Mouse (Mus musculus): ENCODE results near the gene Myom3.

The Myom3 gene

DNA sequence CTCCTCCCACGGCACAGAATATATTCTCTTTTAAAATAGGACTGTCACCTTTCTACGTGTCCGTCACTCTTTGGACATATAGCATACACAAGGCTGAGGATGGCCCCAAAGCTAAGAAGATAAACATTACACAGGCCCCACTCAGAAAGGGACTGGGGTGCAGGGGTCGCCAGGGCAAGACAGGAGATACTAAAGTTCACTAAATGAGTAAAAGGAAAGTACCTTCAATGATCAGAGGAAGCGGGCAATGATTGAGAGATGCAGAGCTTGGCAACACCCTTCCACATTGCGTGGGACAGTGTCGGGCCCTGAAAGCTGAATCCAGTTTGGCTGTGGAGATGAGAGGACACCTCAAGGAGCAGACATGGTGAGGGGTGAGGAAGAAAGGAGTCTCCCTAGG, 55.4 kb downstream of the Myom3 start:
- no peak for DNase-seq (ENCODE audit: low read depth, low spot score)

DNA sequence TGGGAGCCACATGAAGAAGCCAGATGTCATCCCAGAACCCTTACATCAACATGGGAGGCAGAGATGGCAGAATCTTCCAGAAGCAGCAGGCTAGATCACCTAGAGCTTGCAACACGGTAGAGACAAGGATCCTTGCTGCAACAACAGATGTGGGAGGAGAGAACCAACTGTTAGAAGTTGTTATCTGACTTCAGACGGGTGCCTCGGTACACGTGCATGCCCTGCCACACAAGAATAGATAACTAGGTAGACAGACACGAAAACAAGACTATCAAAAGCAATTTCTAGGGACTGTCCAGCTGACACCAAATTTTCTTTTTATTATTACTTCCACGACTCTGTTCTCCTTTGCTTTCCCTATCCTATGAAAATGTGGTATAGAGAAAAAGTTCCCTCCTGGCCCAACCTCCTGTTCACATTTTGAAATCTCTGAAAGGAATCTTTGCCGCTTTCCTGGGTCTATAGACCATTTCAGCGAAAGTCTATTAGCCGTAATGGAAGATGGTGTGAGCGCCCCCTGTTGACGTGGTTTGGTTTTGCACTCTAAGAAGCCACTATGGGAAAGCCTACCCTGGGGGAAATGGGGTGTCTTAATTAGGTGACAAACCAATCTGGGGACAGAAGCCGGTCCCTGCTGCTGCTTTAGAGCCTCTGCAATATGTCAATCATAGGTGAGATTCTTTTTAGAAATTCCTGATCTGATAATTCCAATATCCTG, 57.5 kb downstream of the Myom3 start:
- DNase-seq (ENCODE audit: low read depth, low spot score) = peak; percentile 64

DNA sequence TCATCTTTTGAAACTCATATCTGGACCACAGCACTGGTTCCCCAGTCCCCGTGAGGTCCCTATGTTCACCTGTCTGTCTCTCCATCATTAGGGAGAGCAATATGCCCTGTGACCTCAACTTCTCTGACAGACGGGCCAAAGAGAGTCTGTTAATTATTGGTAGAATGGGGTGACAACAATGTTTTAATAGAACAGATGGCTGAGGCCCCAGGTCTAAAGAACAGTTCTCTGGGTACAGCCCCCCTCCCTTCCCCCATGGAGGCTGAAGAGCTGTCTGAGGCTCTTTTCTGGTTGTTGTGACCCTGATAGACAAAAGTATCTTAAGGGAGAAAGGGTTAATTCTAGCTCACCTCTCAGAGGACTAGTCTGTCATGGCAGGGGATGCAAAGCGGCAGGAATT, 58.9 kb downstream of the Myom3 start:
- no peak for DNase-seq (ENCODE audit: low read depth, low spot score)

DNA sequence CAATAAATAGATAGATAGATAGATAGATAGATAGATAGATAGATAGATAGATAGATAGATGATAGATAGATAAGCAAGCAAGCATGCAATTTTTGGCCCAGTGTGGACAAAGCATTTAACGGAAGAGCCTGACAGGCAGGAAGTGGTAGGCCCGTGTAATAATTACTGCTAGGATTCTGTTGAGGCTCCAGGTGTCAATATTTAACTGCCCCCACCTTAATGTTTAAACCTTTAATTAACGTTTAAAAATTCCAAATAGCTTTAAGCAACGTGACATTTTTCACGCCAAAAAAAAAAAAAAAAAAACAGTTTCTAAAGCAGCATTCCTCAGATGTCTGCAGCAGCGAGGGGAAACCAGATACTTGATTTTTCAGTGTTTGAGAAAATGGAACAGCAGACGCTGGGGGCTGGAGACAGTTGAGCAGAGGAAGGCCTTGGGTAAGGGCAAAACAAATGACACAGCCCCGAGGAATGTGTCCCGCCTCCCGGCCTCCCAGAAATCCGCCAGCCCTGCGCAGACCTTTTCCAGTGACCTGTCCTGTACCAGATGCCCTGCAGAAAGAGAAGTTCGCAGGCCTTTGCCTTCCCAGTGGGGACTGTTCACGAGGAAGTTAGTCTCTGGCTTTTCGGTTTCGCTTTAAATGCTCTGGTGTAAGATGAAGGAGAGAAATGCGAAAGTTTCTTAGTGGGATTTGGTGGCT, 60.5 kb downstream of the Myom3 start:
- DNase-seq (ENCODE audit: low read depth, low spot score) = no peak

DNA sequence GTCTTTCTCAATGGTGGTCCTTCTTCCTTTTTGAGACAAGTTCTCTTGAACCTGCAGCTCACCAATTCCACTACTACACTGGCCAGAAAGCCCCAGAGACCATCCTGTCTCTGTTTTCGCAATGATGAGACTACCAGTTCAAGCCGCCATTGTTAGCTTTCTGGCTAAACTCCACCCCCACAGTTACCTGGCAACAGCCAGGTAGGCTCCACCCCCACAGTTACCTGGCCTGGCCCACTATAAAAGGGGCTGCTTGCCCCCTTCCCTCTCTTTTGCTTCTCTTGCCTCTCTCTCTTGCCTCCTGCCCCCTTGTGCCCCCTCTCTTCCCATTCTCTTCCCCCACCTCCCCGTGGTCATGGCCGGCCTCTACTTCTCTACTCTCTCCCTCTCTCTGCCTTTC, 62.3 kb downstream of the Myom3 start:
- DNase-seq (ENCODE audit: low read depth, low spot score) = no peak

DNA sequence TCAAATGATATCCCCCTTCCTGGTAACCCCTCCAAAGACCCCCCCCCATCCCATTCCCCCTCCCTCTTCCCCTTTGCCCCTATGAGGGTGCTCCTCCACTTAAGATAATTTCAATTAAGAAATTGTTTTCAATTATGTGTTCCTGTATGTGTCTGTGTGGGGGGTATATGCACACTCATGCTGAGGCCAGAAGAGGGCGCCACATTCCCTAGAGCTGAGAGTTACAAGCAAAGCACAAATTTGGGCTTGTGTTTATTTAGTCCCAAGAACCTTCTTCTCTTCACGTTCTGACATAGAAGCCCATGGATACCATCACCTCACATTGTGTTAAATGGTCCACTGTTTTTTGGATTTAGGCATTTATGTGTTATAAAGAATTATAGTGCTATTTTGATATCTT, 63.8 kb downstream of the Myom3 start:
- DNase-seq (ENCODE audit: low read depth, low spot score) = peak; percentile 55

DNA sequence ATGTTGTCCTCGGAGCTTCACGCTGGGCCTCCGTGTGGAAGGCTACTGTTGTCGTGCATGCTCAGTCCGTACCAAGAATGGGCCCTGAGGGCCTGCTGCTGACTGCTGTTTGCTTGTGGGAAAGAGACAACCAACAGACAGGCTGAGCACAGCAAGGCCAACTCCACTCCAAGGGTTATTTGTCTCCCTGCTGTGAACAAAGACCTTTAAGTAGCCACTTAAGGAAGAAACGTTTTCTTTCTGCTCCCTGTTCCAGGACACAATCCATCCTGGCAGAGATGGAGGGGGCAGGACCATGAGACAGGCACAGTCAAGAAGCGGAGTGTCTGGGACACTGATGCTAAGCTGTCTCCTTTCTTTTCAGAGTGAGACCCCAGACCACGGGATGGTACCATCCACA, 64.7 kb downstream of the Myom3 start:
- DNase-seq (ENCODE audit: low read depth, low spot score) = no peak

DNA sequence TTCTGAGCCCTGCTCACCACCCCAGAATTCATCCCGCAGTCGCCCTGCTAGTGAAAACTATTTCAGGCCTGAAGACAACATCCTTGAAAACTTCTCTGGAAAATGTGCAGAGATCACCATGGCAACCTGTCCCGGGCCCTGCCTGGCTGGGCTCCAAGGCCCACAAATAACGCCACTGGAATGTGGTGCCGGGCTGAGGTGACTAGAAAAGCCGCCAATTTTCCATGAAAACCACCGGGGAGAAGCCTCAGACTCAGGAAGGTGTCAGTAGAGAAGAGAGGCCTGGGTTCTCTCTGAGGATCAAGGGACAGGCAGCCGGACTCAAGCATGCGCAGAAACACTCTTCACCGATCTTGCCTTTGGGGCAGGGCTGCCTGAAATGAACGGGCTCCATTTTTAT, 69.0 kb downstream of the Myom3 start:
- no peak for DNase-seq (ENCODE audit: low read depth, low spot score)

DNA sequence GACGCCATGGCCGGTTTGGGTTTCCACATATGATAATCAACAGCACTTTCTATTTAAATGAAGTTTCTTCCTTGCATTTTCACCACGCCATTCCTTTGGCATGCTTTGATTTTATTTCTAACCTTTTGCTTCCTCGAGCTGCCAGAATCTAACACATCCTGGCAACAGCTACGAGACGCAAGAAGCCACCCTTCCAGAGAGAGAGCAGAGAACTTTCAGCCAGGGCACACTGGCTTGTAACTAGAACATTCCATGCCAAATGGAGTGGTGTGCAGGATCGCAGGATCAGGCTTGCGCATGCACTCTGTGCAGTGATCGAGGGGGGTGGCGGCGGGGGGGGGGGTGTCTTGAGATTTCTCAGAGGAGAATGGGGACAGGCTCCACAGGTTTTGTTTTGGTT, 72.6 kb downstream of the Myom3 start:
- DNase-seq (ENCODE audit: low read depth, low spot score) = no peak

DNA sequence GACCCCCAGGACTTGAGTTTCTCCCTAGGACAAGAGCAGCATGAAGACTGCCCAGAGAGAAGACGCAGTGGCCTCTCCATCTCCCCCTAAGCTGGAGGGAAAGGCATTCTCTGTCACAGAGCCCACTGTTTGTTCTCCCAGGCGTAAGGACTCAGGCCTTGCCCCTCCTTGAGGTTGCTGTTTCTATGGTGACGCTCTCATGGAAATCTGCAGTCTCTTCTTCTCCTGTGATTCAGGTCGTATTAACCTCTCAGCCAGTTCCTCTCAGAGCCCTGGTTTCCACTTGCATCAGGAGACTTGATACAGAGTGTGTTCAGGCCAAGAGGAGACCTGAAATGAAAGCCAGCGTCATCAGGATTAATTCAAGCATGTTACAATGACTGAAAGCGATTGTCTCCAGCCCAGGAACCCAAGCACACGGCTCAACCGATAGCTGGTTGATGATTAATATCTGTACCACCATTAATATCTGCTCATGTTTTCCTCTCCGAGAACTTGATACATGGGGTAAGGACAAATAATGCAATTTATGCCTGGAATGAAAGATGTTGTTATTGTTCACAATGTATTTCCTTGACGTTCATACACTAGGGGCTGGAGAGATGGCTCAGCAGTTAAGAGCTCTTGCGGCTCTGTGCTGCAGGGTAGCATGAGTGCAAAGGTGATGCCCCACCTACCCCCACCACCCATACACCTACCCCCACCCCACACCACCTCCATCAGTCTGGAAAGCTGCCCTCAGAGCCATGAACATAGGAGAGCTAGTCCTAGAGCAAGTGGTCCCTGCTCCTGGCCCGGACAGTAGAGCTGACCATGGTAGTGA, 74.0 kb downstream of the Myom3 start:
- no peak for DNase-seq (ENCODE audit: low read depth, low spot score)

DNA sequence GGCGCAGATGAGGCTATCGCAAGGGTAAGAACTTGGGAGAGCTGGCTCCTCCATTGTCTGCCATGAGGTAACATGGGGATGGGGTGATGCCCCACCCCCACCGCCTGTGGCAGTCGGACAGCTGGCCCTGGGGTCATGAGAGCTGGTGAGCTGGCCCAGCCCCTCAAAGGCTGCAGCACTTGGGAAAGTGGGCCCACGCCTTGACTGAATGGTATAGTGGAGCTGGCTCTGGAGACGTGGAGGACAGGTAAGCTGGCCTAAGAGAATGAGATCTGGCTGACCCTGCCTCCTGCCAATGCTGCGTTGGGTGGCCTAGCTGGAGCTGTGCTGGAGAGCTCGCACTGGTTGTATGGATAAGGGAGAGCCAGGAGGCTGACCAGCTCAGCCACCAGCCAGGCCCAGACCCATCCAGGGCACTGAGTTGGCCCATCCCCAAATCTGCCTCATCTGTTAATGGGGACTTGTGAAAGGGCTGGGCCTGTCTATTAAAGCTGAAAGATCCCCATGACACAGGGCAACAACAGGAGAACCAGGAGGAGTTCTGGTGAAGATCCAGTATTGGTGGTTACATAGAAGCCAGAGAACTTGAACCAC, 74.7 kb downstream of the Myom3 start:
- DNase-seq (ENCODE audit: low read depth, low spot score) = no peak

DNA sequence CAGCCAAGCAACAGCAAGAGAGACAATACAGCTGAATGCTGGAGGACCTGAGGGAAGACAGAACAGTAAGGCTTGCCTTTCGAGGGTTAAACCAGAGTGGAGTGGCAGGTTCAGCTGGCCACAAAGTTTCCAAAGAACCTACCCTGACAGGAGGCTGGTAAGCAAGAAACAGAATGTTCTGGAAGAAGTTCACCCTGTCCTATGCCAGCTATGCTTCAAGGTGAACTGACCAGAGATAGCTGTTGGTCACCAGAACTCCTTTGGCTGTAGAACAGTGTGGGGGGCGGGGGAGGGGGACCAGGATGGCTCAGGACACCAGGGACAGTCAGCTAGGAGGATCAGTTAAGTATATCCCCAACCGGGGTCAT, 79.4 kb downstream of the Myom3 start:
- DNase-seq (ENCODE audit: low read depth, low spot score) = no peak

DNA sequence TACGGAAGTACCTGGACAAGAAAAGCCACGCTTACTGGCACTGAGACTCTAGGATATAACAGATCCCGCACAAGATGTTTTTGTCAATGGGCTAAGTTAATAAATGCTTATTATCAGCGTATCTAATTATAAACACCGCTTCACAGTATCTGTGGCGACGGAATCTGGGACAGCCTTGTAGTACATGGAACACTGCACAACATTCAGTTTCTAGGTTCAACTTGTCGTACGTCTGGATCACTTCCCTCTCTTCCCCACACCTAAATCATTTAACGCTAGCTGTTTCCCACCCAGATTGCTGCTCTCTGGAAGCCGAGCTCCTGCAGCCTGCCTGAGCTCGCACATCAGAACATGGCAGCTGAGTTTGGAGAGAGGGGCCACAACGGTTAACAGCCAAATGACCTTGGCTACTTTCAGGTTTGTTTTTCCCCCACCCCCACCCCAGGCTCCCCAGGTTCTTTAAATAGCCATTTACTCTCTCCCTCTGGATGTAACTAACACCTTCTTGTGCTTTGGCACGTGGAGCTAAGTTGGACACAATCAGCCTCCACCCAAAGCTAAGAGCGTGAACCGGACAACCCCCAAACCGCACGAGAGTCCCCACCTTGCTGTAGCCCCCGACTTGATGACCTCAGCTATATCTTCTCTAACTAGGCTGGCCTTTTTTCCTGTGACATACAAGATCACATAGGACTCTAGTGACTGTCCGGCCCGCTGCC, 79.9 kb downstream of the Myom3 start:
- no peak for DNase-seq (ENCODE audit: low read depth, low spot score)

DNA sequence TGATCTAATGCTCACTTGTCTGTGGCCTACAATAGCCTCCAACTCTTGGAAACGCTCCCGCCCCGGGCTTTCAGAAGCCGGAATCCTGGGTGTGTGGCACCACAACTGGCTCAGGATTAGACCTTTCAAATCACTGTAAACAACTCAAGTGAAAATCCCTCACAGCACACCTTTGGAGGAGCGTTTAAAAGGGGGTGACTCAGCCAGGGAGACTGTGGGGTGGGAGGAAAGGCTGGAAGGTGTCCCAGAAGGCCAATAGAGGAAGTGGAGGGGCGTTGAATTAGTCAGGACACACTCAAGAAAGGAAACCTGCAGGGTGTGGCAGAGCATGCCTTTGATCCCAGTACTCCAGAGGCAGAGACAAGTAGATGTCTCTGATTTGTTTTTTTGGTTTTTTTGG, 84.9 kb downstream of the Myom3 start:
- DNase-seq (ENCODE audit: low read depth, low spot score) = no peak

DNA sequence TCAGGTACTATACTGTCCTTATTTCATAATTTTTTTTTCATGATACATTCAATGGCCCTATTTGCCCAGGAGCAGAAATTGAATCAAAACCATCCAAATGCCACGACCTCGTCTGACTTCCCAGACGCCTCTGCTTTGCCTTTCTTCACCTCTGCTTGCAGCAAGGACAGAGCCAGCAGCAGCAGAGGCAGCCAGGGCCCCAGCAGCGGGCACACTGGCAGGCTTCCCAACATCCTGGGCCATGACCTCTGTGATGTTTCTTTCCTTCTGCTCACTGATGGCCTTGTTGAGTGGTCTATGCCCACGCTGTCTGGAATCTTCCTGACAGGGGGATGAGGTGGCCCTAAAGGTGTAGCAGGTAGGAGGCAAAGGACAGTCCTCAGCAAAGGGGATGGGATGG, 88.1 kb downstream of the Myom3 start:
- no peak for DNase-seq (ENCODE audit: low read depth, low spot score)

DNA sequence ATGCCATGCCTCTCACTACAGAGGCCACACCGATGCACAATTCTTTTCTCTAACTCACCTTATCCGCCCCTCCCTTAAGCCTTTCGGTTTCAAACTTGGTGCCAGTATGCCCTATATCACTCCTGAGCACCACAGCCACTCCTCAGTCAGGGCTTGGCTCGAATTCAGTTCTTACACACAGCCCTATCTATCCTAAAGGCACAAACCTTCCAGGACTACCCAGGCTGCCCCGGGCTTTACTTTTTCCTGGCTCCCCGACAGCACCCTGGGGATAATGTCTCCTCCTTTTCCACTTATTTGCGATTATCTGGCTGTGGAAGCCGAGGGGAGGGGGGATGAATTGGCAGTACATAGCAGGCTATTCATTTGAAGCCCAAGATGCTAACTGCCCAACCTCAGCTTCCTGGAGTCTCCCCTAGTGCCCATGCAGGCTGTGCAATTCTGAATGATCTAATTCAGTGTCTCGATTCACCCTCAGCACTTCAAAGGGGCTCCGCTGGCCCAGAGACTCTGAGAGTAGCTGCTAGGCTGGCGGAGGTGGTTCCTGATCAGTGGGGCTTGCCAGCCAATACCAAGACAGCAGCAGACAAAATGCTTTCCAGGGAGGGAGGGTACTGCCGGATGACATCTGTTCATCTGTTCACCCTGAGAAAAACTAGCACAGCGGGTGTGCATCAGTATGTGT, 91.0 kb downstream of the Myom3 start:
- DNase-seq (ENCODE audit: low read depth, low spot score) = no peak

DNA sequence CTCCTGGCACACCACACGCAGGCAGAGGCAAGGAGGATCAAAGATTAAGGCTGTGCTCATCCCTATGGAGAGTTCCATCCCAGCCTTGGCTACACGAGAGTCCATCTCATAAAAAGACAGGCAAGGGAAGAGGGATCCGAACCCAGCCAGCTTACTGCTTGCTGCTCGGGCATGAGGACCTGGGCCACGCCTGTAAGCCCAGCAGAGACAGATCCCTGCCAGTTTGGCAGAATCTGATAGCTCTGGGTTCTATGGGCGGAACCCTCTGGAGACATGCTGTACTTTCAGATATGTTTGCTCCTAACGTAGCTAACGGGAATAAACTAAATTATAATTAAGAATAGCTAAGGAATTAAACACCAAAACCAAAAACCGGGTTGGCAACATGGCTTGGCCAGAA, 92.4 kb downstream of the Myom3 start:
- peak; percentile 76 for DNase-seq (ENCODE audit: low read depth, low spot score)

DNA sequence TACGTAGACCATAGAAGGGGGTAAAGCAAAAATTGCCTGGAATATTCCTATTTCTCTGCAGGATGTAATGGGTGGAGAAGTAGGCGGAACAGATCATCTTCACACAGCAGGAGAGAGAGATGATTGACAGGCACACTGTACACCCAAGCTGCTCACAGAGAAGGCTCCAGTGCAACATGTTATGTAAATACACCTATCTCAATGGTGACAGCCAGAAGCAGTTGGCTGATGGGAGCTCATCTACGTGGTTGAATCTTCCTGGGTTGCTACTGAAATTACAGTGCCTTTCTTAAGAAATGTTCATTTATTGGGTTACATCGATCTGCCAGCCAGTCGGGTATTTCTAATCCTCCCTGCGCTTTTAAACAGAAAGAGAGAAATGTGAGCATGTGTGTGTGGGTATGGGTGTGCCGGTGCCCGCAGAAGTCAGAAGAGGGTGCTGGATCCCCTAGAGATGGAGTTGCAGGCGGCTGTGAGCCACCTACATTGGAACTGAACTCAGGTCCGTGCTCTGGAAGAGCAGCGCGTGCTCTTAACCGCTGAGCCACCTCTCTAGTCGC, 94.6 kb downstream of the Myom3 start:
- DNase-seq (ENCODE audit: low read depth, low spot score) = no peak

DNA sequence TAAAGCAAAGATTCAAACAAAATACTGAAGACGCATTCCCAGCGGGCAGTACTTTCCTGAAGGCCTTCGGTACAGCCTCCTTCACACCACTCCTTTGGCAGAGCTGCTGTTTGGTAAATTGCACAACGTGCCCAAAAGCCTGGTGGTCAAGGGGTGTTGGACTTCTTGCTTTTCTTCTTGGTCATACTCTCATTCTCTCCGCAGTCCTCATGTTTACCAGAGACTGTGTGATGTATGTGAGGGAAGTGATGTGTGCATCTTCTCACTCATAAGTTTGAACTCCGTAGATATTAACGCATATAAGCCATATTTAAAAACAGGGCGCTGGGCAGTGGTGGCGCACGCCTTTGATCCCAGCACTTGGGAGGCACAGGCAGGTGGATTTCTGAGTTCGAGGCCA, 95.1 kb downstream of the Myom3 start:
- no peak for DNase-seq (ENCODE audit: low read depth, low spot score)

DNA sequence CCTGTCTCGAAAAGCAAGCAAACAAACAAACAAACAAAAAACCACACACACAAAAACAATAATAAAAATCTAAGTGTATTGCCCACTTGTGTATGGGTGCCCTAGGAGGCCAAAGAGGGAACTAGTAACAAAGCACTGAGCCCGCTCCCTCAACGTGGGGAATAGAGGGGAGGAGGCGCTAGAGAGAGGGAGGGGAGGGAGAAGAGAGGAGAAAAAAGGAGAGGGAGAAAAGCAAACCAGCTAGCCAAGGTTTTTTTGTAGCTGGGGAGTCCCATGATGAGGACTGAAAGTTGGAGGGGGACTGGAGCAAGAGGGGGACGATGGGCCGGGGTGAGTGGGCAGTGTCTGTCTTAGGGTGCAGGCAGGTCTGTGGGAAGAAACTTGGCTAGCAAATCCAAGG, 95.6 kb downstream of the Myom3 start:
- DNase-seq (ENCODE audit: low read depth, low spot score) = no peak

All from c-Kit-negative CD71-positive TER-119-positive erythroid progenitor cells, embryonic 14.5 days (primary cell).